Mouse (Mus musculus) lung, embryonic 15.5 days (tissue): ENCODE data around the gene Ube2o. TPM values are rescaled to one million over a fixed set of nuclear protein-coding genes. Genes with fewer than 3 reads are reported as not detected.

ENCODE experiments used
- ATAC-seq: fragments of 200-750 bp; cut with Nextera tagmentation; 2 replicates; pipeline ENCODE4 v1.8.0; 2017; ENCODE audit warnings: moderate number of reproducible peaks, borderline replicate concordance; ENCODE audit not compliant: low FRiP score, low TSS enrichment; ENCODE audit errors: extremely low read depth
- H3K27ac ChIP-seq: fragments of 300-500 bp; sonication (generic); 2 replicates; pipeline ENCODE4 v1.5.1; 2015; ENCODE audit warnings: moderate library complexity, mild to moderate bottlenecking, inconsistent platforms
- H3K27me3 ChIP-seq: fragments of 300-500 bp; sonication (generic); 2 replicates; pipeline ENCODE4 v1.6.1; 2015; ENCODE audit warnings: inconsistent platforms
- H3K36me3 ChIP-seq: fragments of 300-500 bp; sonication (generic); 2 replicates; pipeline ENCODE4 v1.6.1; 2015; ENCODE audit warnings: inconsistent platforms
- H3K4me1 ChIP-seq: fragments of 300-500 bp; sonication (generic); 2 replicates; pipeline ENCODE4 v1.6.1; 2015; ENCODE audit warnings: inconsistent platforms
- H3K4me2 ChIP-seq: fragments of 300-500 bp; sonication (generic); 2 replicates; pipeline ENCODE4 v1.6.1; 2015; ENCODE audit warnings: inconsistent platforms, mild to moderate bottlenecking, moderate library complexity
- H3K4me3 ChIP-seq: fragments of 300-500 bp; sonication (generic); 2 replicates; pipeline ENCODE4 v1.5.1; 2015; ENCODE audit warnings: mild to moderate bottlenecking, inconsistent platforms
- H3K9ac ChIP-seq: fragments of 300-500 bp; sonication (generic); 2 replicates; pipeline ENCODE4 v1.6.1; 2015; ENCODE audit warnings: inconsistent platforms
- H3K9me3 ChIP-seq: fragments of 300-500 bp; sonication (generic); 2 replicates; pipeline ENCODE4 v1.6.1; 2016; ENCODE audit warnings: inconsistent platforms
- whole genome bisulfite sequencing: fragments of 180-500 bp; shearing (Covaris S2); methylation state at CpG from one replicate; pipeline ENCODE4 v1.1.7; 2015; 5-methylcytosine and 5-hydroxymethylcytosine counted together
- polyA plus RNA-seq: library from polyadenylated mRNA; unstranded; fragments of >200 nt; fragmentation: Nextera tagmentation; extraction: Ambion mirVana; gene quantifications from 2 replicates; pipeline ENCODE4 v1.2.1, GENCODE M21; 2015

The Ube2o gene
- polyA plus RNA-seq, 1 experiment from 2014 or later, result 12.6 TPM

GRCm38 (mm10) chr11:116574486-116574885, 6.8 kb downstream of the Ube2o start:
- H3K9me3 ChIP-seq, result no peaks in the 10 kb centered on the region
- no peak overlapping the region for H3K9ac ChIP-seq
- H3K4me3 ChIP-seq, result no peak overlapping the region
- H3K27ac ChIP-seq, result no peak overlapping the region
- 67% methylated on average over 6 of the region's 6 CpGs for WGBS
- ATAC-seq, result no peak
- no peak overlapping the region for H3K4me2 ChIP-seq
- H3K36me3 ChIP-seq, result no peaks in the 10 kb centered on the region
- peaks cover 15% of the 10 kb centered on the region; the same call in 1 of the 2 replicates for H3K4me1 ChIP-seq
- H3K27me3 ChIP-seq, result no peaks in the 10 kb centered on the region

GRCm38 (mm10) chr11:116572756-116573543, 8.3 kb downstream of the Ube2o start:
- Histone ChIP-seq H3K4me1 (peaks cover 15% of the 10 kb centered on the region; the same call in 1 of the 2 replicates), H3K36me3 (no peaks in the 10 kb centered on the region), H3K27ac (0 out of 2 replicates have a peak overlapping the region, but pooled peaks have one; percentile 5), H3K4me2 (no peak overlapping the region), H3K9me3 (no peaks in the 10 kb centered on the region), H3K27me3 (no peaks in the 10 kb centered on the region), H3K9ac (no peak overlapping the region), H3K4me3 (no peak overlapping the region)
- peak; percentile 56; the same call in 1 of the 2 replicates for ATAC-seq
- WGBS, result 46% methylated on average over 12 of the region's 12 CpGs

GRCm38 (mm10) chr11:116571767-116572679, 9.2 kb downstream of the Ube2o start:
- Histone ChIP-seq H3K4me1 (peaks cover 15% of the 10 kb centered on the region; the same call in 1 of the 2 replicates), H3K4me2 (no peak overlapping the region), H3K36me3 (no peaks in the 10 kb centered on the region), H3K27me3 (no peaks in the 10 kb centered on the region), H3K9me3 (no peaks in the 10 kb centered on the region), H3K4me3 (no peak overlapping the region), H3K9ac (no peak overlapping the region), H3K27ac (no peak overlapping the region)
- WGBS, result 68% methylated on average over 19 of the region's 19 CpGs
- ATAC-seq, result no peak

- Histone ChIP-seq H3K27me3 (no peaks in the 10 kb centered on the region), H3K9ac (no peak overlapping the region), H3K4me2 (no peak overlapping the region), H3K9me3 (no peaks in the 10 kb centered on the region), H3K36me3 (no peaks in the 10 kb centered on the region), H3K27ac (no peak overlapping the region), H3K4me1 (peaks cover 16% of the 10 kb centered on the region; the same call in 1 of the 2 replicates), H3K4me3 (no peak overlapping the region)
- ATAC-seq, result no peak
- 73% methylated on average over 7 of the region's 7 CpGs for WGBS
Measured at GRCm38 (mm10) chr11:116570821-116571220, 10.4 kb downstream of the Ube2o start.

- H3K4me2 ChIP-seq, result no peak overlapping the region
- H3K4me1 ChIP-seq, result peaks cover 5% of the 10 kb centered on the region; the same call in 1 of the 2 replicates
- no peaks in the 10 kb centered on the region for H3K36me3 ChIP-seq
- WGBS, result 80% methylated on average over 8 of the region's 8 CpGs
- no peak overlapping the region for H3K4me3 ChIP-seq
- no peak for ATAC-seq
- no peaks in the 10 kb centered on the region for H3K9me3 ChIP-seq
- H3K9ac ChIP-seq, result no peak overlapping the region
- H3K27me3 ChIP-seq, result no peaks in the 10 kb centered on the region
- no peak overlapping the region for H3K27ac ChIP-seq
Measured at GRCm38 (mm10) chr11:116567531-116567930, 13.7 kb downstream of the Ube2o start.

- Histone ChIP-seq H3K36me3 (no peaks in the 10 kb centered on the region), H3K4me2 (no peak overlapping the region), H3K27ac (no peak overlapping the region), H3K27me3 (no peaks in the 10 kb centered on the region), H3K4me3 (no peak overlapping the region), H3K9me3 (no peaks in the 10 kb centered on the region), H3K9ac (no peak overlapping the region), H3K4me1 (peaks cover 5% of the 10 kb centered on the region; the same call in 1 of the 2 replicates)
- no peak for ATAC-seq
- 48% methylated on average over 7 of the region's 7 CpGs for WGBS
Measured at GRCm38 (mm10) chr11:116565283-116566041, 15.8 kb downstream of the Ube2o start.

GRCm38 (mm10) chr11:116556308-116556707, 24.9 kb downstream of the Ube2o start:
- WGBS, result 41% methylated on average over 6 of the region's 6 CpGs
- H3K4me2 ChIP-seq, result no peak overlapping the region
- no peaks in the 10 kb centered on the region for H3K27me3 ChIP-seq
- ATAC-seq, result no peak
- H3K9me3 ChIP-seq, result no peaks in the 10 kb centered on the region
- peaks cover 29% of the 10 kb centered on the region for H3K4me1 ChIP-seq
- H3K36me3 ChIP-seq, result no peaks in the 10 kb centered on the region
- no peak overlapping the region for H3K27ac ChIP-seq
- no peak overlapping the region for H3K9ac ChIP-seq
- H3K4me3 ChIP-seq, result no peak overlapping the region

GRCm38 (mm10) chr11:116555572-116555971, 25.7 kb downstream of the Ube2o start:
- Histone ChIP-seq H3K27ac (no peak overlapping the region), H3K4me3 (no peak overlapping the region), H3K36me3 (no peaks in the 10 kb centered on the region), H3K4me2 (no peak overlapping the region), H3K27me3 (no peaks in the 10 kb centered on the region), H3K4me1 (peaks cover 36% of the 10 kb centered on the region), H3K9me3 (no peaks in the 10 kb centered on the region), H3K9ac (no peak overlapping the region)
- no peak for ATAC-seq
- 29% methylated on average over 1 of the region's 1 CpGs for WGBS

- peaks cover 46% of the 10 kb centered on the region for H3K4me1 ChIP-seq
- H3K36me3 ChIP-seq, result no peaks in the 10 kb centered on the region
- no peak overlapping the region for H3K4me2 ChIP-seq
- no peak overlapping the region for H3K27ac ChIP-seq
- no peaks in the 10 kb centered on the region for H3K27me3 ChIP-seq
- ATAC-seq, result no peak
- no peak overlapping the region for H3K4me3 ChIP-seq
- WGBS, result 31% methylated on average over 12 of the region's 12 CpGs
- no peak overlapping the region for H3K9ac ChIP-seq
- no peaks in the 10 kb centered on the region for H3K9me3 ChIP-seq
Measured at GRCm38 (mm10) chr11:116554171-116554878, 26.9 kb downstream of the Ube2o start.

- 78% methylated on average over 1 of the region's 1 CpGs for WGBS
Measured at GRCm38 (mm10) chr11:116552194-116552593, 29.1 kb downstream of the Ube2o start.

GRCm38 (mm10) chr11:116550748-116551147, 30.5 kb downstream of the Ube2o start:
- Histone ChIP-seq H3K27ac (peak overlapping the region; percentile 79), H3K9me3 (no peaks in the 10 kb centered on the region), H3K4me2 (peak overlapping the region; percentile 11; the same call in 1 of the 2 replicates), H3K36me3 (peaks cover 10% of the 10 kb centered on the region), H3K4me1 (peaks cover 42% of the 10 kb centered on the region), H3K27me3 (no peaks in the 10 kb centered on the region), H3K9ac (no peak overlapping the region), H3K4me3 (no peak overlapping the region)
- 37% methylated on average over 7 of the region's 7 CpGs for WGBS
- ATAC-seq, result peak; percentile 71; the same call in 1 of the 2 replicates

More at GRCm38 (mm10) chr11:116552194-116552593, 29.1 kb downstream of the Ube2o start:
- Histone ChIP-seq H3K9me3 (no peaks in the 10 kb centered on the region), H3K27me3 (no peaks in the 10 kb centered on the region), H3K36me3 (no peaks in the 10 kb centered on the region), H3K4me1 (peaks cover 48% of the 10 kb centered on the region), H3K27ac (no peak overlapping the region), H3K4me2 (no peak overlapping the region), H3K4me3 (no peak overlapping the region), H3K9ac (no peak overlapping the region)
- no peak for ATAC-seq
